Mouse (Mus musculus) limb, embryonic 15.5 days (tissue): ENCODE results near the gene Errfi1. TPM values are rescaled to one million over a fixed set of nuclear protein-coding genes. Genes with fewer than 3 reads are reported as not detected.

Experiments
- polyA plus RNA-seq: library from polyadenylated mRNA; unstranded; fragments of >200 nt; fragmentation: Nextera tagmentation; extraction: Ambion mirVana; gene quantifications from 2 replicates; pipeline ENCODE4 v1.2.1, GENCODE M21; 2015

The Errfi1 gene
- polyA plus RNA-seq, 1 experiment from 2014 or later: 29.4 TPM

Other genes with a start within 250 kb of the Errfi1 start
- gene Slc45a1, start 201.7 kb upstream of the Errfi1 start, polyA plus RNA-seq: 0.19 TPM in 1 of 2 replicates, not detected in the other
- gene Park7, start 60.5 kb downstream of the Errfi1 start, polyA plus RNA-seq: 349 and 381 TPM in 2 replicates
- 0.83 and 1.1 TPM in 2 replicates for gene Tnfrsf9, start 60.6 kb downstream of the Errfi1 start, polyA plus RNA-seq
- not detected in 2 replicates for gene Uts2, start 143.2 kb downstream of the Errfi1 start, polyA plus RNA-seq
- gene Per3, start 190.7 kb downstream of the Errfi1 start, polyA plus RNA-seq: 4.7 and 4.8 TPM in 2 replicates
- gene Vamp3, start 204.0 kb downstream of the Errfi1 start, polyA plus RNA-seq: 127 and 131 TPM in 2 replicates
- gene Gm13090, start 235.7 kb downstream of the Errfi1 start, polyA plus RNA-seq: not detected in 2 replicates